Mouse (Mus musculus): ENCODE measurements around the gene 9530077C05Rik. TPM values are rescaled to one million over a fixed set of nuclear protein-coding genes. Genes with fewer than 3 reads are reported as not detected.
"Not testable (repeated sequence)": the region's sequence is repeated elsewhere in the genome, so short reads cannot be mapped to it uniquely, and the experiment has no call there.

Gene 9530077C05Rik
- total RNA-seq, 2 experiments from 2014 or later = 0.36 to 0.59 TPM

DNA sequence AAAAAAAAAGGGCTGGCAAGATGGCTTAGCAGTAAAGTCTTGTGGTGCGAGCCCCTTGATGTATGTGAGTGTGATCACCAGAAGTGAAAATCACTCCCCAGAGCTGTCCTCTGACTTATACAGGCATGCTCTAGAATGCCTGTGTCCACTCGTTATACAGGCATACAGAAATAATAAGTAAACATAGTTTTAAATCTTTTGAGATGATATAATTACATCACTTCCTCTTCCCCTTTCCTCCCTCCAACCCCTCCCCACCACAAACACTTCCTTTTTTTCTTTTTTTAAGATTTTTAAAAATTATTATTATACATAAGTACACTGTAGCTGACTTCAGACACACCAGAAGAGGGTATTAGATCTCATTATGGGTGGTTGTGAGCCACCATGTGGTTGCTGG, 16.6 kb upstream of the 9530077C05Rik start:
- intact Hi-C loops (cut with DNase I) = no loop called here
- Histone ChIP-seq H3K27ac (no peak overlapping the region), H3K4me3 (no peak overlapping the region)
- no peak for DNase-seq
- TF ChIP-seq CTCF (IDR thresholded peaks at IDR 0.05) = no peak

DNA sequence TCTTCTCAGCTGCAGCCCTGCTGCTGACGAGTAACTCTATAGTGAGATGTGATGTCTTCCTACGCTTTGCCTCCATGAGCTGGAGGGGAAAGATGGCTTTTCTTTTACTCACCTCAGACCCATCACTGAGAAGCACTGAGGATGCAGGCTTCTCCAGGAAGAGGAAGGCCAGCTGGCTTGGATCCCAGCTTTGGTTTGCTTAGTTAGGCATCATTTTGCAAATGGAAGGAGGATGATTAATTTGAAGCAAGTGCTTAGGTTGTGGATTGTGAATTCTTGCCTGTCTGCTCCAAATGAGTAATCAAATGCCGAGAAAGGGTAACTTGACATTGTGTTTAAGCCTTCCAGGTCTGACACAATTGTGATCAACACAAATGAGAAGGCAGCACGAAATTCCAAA, 12.3 kb upstream of the 9530077C05Rik start:
- TF ChIP-seq CTCF (IDR thresholded peaks at IDR 0.05) = no peak
- Histone ChIP-seq H3K4me3 (no peak overlapping the region), H3K27ac (no peak overlapping the region)
- DNase-seq = no peak
- intact Hi-C loops (cut with DNase I) = no loop called here

DNA sequence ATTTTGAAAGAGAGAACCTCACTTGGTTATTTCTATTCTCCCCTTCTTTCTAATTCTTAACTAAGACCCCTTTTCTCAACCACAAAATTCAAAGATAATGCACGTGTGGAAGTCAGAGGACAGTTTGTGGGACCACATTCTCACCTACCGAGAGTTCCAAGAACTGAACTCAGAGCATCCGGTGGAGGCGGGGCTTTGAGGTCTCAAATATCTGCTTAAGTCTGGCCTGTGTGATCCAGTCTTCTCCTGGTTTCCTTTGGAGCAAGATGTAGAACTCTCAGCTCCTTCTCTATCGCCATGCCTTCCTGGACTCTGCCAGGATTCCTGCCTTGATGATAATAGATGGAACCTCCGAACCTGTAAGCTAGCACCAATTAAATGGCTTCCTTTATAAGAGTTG, 9.3 kb upstream of the 9530077C05Rik start:
- Histone ChIP-seq H3K4me3 (no peak overlapping the region), H3K27ac (no peak overlapping the region)
- intact Hi-C loops (cut with DNase I) = no loop called here
- no peak for TF ChIP-seq CTCF (IDR thresholded peaks at IDR 0.05)
- DNase-seq = no peak

DNA sequence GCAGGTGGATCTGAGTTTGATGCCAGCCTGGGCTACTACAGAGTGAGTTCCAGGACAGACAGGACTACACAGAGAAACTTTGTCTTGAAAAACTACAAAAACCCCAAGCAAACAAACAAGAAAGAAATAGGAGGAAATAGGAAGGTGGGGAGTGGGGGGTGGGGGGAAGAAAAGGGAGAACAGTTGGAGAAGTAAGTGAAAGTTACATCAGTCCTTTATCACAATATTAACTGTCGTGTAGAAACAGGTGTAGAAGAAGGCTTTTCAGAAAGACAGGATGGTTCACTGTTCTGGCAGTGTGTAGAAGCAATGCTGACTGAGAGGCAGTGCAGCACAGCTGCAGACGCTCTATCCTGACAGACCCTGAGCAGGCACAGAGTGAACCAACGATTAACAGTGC, 8.3 kb upstream of the 9530077C05Rik start:
- DNase-seq = no peak
- Histone ChIP-seq H3K27ac (no peak overlapping the region), H3K4me3 (no peak overlapping the region)
- TF ChIP-seq CTCF (IDR thresholded peaks at IDR 0.05) = no peak
- intact Hi-C loops (cut with DNase I) = no loop called here

DNA sequence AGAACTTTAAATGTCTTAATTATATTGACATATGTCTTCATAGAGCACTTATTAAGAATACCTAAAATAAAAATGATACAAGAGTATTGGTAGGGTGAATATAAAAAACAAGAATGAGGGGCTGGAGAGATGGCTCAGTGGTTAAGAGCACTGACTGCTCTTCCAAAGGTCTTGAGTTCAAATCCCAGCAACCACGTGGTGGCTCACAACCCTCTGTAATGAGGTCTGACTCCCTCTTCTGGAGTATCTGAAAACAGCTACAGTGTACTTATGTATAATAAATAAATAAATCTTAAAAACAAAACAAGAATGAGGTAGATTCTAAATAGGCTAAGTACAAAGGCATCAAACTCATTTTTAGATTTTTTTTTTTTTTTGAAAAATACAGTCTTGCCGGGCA, 7.8 kb upstream of the 9530077C05Rik start:
- H3K27ac ChIP-seq; H3K4me3 ChIP-seq; intact Hi-C loops (cut with DNase I); DNase-seq: not testable (repeated sequence)

DNA sequence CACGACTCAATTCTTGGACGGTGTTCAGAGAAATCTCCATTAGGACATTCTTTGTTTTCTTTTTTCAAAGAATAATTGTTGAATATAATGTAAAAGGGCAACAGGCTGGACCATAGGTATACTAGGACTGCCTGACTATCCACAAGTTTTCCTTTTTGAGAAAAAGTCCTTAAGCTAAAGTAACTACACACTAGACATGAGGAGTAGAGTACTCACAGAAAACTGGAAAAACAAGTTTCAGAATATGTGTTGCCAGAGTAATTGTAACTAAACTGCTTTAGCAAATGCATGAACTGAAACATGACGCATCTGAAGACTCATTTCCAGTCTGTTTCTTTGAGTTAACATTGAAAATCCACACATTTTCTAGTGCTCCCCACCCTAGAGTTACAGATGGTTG, 5.9 kb upstream of the 9530077C05Rik start:
- DNase-seq = no peak
- TF ChIP-seq CTCF (IDR thresholded peaks at IDR 0.05) = no peak
- Histone ChIP-seq H3K4me3 (no peak overlapping the region), H3K27ac (no peak overlapping the region)
- intact Hi-C loops (cut with DNase I) = no loop called here

DNA sequence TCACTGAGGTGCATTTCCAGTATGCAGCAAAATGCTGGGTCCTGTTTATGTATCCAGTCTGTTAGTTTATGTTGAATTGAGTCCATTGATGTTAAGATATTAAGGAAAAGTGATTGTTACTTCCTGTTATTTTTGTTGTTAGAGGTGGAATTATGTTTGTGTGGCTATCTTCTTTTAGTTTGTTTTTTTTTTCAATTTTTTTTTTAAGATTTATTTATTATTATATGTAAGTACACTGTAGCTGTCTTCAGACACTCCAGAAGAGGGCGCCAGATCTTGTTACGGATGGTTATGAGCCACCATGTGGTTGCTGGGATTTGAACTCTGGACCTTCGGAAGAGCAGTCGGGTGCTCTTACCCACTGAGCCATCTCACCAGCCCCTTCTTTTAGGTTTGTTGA, 3.7 kb upstream of the 9530077C05Rik start:
- H3K4me3 ChIP-seq; H3K27ac ChIP-seq; DNase-seq; intact Hi-C loops (cut with DNase I): not testable (repeated sequence)

DNA sequence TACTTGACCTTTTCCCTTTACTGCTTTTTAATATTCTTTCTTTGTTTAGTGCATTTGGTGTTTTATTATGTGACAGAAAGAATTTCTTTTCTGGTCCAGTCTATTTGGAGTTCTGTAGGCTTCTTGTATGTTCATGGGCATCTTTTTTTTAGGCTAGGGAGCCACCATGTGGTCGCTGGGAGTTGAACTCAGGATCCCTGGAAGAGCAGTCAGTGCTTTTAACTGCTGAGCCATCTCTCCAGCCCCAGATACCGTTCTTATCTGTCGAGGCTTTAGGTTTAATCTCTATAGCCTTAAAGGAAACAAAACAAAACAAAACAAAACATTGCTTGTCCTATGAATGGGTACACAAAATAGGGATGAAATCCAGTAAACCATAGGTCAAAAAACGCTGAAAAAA, 3.0 kb upstream of the 9530077C05Rik start:
- intact Hi-C loops (cut with DNase I); H3K27ac ChIP-seq; DNase-seq; H3K4me3 ChIP-seq: not testable (repeated sequence)
- TF ChIP-seq CTCF (IDR thresholded peaks at IDR 0.05) = peak; percentile 20; the same call in 1 of the 2 replicates

DNA sequence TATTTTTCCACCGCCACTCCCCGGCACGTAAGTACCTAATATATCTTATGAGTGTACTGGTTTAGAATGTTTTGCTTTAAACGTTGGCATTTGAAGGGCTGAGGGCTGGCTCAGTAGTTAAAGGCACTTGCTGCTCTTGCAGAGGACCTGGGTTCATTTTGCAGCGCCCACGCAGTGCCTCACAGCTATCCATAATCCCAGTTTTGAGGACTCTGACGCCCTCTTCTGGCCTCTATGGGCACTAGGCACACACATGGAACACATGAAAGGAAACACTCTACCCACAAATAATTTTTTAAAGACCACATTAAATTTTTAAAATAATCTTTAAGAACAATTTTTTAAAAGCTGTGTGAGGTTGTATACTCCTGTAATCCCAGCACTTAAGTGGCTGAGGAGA, 1.8 kb upstream of the 9530077C05Rik start:
- intact Hi-C loops (cut with DNase I) = no loop called here
- TF ChIP-seq CTCF (IDR thresholded peaks at IDR 0.05) = no peak

DNA sequence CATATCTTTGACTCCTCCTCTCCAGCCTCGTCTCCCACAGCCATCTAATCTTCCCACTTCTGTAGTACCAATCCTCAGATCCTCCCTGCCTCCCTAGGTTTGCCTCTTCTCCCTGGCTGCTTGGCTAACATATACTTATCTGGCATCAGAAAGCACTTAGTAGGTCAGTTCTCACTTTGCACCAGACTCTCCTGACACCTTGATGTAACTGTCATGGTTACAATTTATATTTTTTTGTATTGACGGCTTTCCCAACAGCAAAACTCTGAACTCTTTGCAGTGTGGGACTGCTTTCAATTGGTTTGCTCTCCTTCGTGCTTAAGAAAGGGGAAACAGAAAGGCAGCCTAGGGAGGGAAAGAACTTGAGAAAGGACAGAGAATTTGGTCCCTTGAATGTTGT, 4.9 kb downstream of the 9530077C05Rik start:
- TF ChIP-seq CTCF (IDR thresholded peaks at IDR 0.05) = no peak
- DNase-seq = no peak
- Histone ChIP-seq H3K4me3 (no peak overlapping the region), H3K27ac (no peak overlapping the region)
- intact Hi-C loops (cut with DNase I) = loop anchor here (10.0 kb wide), 1 partner anchor 191 kb away; the partner anchor contains the start of gene Zfp809

More for the DNA sequence above, 1.8 kb upstream of the 9530077C05Rik start:
- Histone ChIP-seq H3K27ac (no peak overlapping the region), H3K4me3 (no peak overlapping the region)
- no peak for DNase-seq

DNA sequence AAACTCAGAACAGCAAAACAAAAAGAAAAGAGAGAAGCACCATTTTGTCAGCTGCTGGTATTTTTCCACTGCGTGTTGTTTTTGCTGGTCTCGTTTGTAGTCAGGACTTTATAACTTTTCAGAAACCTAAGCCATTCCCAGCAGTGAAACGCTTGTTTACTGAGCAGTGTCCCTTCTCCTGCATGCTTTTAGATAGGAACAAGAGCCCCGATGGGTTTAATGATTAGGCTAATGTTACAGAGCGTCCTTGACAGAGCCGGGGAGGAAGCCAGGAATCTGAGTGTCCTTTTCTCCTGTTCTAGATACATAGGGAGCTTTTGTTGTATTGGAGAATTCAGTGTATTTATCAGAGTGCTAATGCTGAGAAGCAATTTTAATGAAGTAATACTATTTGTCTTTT, 6.2 kb downstream of the 9530077C05Rik start:
- no peak overlapping the region for H3K4me3 ChIP-seq
- TF ChIP-seq CTCF (IDR thresholded peaks at IDR 0.05) = no peak
- DNase-seq = no peak
- intact Hi-C loops (cut with DNase I) = loop anchor here (10.0 kb wide), 1 partner anchor 193 kb away; the partner anchor contains the start of gene Zfp809
- no peak overlapping the region for H3K27ac ChIP-seq

DNA sequence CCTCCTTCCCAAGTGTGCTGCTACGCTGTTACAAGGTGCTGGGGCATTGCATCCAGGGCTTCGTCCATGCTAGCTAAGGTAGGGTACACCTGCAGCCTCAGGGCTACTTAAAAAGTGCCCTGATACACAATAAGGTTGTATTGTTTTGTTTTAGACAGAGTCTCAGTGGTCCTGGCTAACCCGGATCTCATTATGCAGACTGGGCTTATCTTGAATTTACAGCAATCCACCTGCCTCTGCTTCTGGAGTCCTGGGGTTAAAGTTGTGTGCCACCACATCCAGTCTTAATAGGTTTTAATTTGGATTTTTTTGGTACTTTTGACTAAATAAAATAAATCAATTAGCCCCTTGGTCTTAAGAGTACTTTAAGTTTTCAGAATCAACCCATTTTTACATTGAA, 8.6 kb downstream of the 9530077C05Rik start:
- intact Hi-C loops (cut with DNase I) = loop anchor here (10.0 kb wide), 1 partner anchor 195 kb away; the partner anchor contains the start of gene Zfp809

DNA sequence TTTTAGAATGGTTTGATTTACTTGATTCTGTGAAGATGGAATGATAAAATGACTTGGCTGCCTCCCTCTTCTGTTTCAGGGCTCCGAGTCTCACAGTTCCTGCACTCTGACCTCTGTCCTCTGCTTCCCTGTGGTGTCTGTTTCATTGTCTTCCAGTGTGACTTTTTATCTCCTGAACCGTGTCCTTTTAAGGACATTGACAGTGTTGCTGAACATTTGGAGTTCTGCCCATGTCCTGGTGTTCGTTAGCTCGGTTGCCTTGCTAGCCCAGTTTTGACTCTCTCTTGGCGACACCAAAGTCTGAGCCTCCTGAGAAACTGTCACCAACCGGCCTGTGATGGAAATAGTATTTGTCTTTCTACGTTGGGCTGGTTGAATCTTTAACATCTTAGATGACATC, 9.2 kb downstream of the 9530077C05Rik start:
- Histone ChIP-seq H3K4me3 (no peak overlapping the region), H3K27ac (no peak overlapping the region)
- intact Hi-C loops (cut with DNase I) = no loop called here
- no peak for TF ChIP-seq CTCF (IDR thresholded peaks at IDR 0.05)
- DNase-seq = no peak

More for the DNA sequence above, 8.6 kb downstream of the 9530077C05Rik start:
- Histone ChIP-seq H3K27ac (no peak overlapping the region), H3K4me3 (no peak overlapping the region)
- no peak for DNase-seq
- TF ChIP-seq CTCF (IDR thresholded peaks at IDR 0.05) = no peak

DNA sequence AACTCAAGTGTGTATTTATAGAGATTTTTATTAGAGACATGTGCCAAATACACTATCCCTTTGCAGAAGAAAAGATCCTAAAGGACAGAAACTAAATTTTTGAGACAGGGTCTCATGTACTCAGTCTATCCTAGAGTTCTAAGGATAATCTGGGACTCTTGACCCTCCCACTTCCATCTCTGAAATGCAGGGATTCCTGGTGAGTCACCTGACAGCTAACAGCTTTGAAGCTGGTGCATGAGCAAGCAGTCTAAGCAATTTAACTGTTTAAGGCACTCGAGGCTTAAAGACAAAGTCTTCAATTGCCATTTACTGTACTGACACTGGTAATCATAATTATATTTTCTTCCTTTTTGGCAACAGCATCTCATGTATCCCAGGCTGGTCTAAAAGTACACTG, 11.2 kb downstream of the 9530077C05Rik start:
- no peak overlapping the region for H3K27ac ChIP-seq
- DNase-seq = no peak
- no peak for TF ChIP-seq CTCF (IDR thresholded peaks at IDR 0.05)
- H3K4me3 ChIP-seq = no peak overlapping the region
- intact Hi-C loops (cut with DNase I) = no loop called here

All from gastrocnemius, adult 2 months (tissue).